ENCODE assay signal across 10 mouse cellular contexts in genomic region chr16:52329420-52329819, GRCm38 (mm10).
"Had no signal": no experiment of that assay in that cellular context is flagged by ENCODE, and none has a peak within 500 bp of the region (broad histone marks: within the 10 kb centered on the region; RNA-seq: fewer than 3 reads in every experiment).

No protein-coding gene starts in this region.

- DNase-seq: lung, adult 2 months; lung, postnatal 14 days; lung, postnatal 36 days; right cerebral cortex, postnatal 14 days; thymus, adult 2 months; thymus, postnatal 25 days; thymus, postnatal 4 days had no signal

- ATAC-seq: lung, postnatal 0 days; midbrain, embryonic 13.5 days; midbrain, embryonic 15.5 days had no signal
